Mouse (Mus musculus) thymus, adult 2 months (tissue): ENCODE results near the gene Cyp2d9. TPM values are rescaled to one million over a fixed set of nuclear protein-coding genes. Genes with fewer than 3 reads are reported as not detected.
"Not testable (repeated sequence)": the region's sequence is repeated elsewhere in the genome, so short reads cannot be mapped to it uniquely, and the experiment has no call there.

Source experiments
- DNase-seq: peaks from one replicate; pipeline ENCODE4 v3.0.0; 2021
- H3K27ac ChIP-seq: fragments of 200-500 bp; 2 replicates; pipeline ENCODE4 v1.5.1; 2012; ENCODE audit warnings: low read length, control low read depth; ENCODE audit not compliant: control insufficient read depth, insufficient read depth
- H3K27me3 ChIP-seq: fragments of 200-500 bp; 2 replicates; pipeline ENCODE4 v1.6.1; 2012; ENCODE audit warnings: mild to moderate bottlenecking, low read length, moderate library complexity, mixed read lengths; ENCODE audit not compliant: control insufficient read depth, insufficient read depth
- H3K36me3 ChIP-seq: fragments of 200-500 bp; 2 replicates; pipeline ENCODE4 v1.6.1; 2012; ENCODE audit warnings: mild to moderate bottlenecking, low read length, moderate library complexity; ENCODE audit not compliant: control insufficient read depth, insufficient read depth
- H3K4me1 ChIP-seq: fragments of 200-500 bp; replicated peaks from 2 replicates; pipeline ENCODE4 v1.6.1; 2012; ENCODE audit warnings: low read length; ENCODE audit not compliant: control insufficient read depth, insufficient read depth
- H3K4me3 ChIP-seq: fragments of 200-500 bp; 2 replicates; pipeline ENCODE4 v1.5.1; 2012; ENCODE audit warnings: mild to moderate bottlenecking, low read length, control low read depth, moderate library complexity; ENCODE audit not compliant: control insufficient read depth, insufficient read depth
- CTCF ChIP-seq: fragments of 200-500 bp; IDR thresholded peaks from 2 replicates; pipeline ENCODE4 v1.5.1; 2012; ENCODE audit warnings: mild to moderate bottlenecking, control low read depth, low read length, moderate library complexity, borderline replicate concordance; ENCODE audit not compliant: control insufficient read depth, poor library complexity, insufficient read depth; ENCODE audit errors: extremely low read depth
- POLR2A ChIP-seq: fragments of 200-500 bp; IDR thresholded peaks from 2 replicates; pipeline ENCODE4 v1.6.1; 2012; ENCODE audit warnings: mild to moderate bottlenecking, low read length, control low read depth, moderate library complexity; ENCODE audit not compliant: control insufficient read depth, poor library complexity, insufficient read depth; ENCODE audit errors: extremely low read depth
- WGBS: fragments of 180-500 bp; shearing (Covaris S2); methylation state at CpG from one replicate; pipeline ENCODE4 v1.1.7; 2018; 5-methylcytosine and 5-hydroxymethylcytosine counted together
- polyA plus RNA-seq: library from polyadenylated mRNA; depleted of rRNA; stranded (reverse); fragments of >200 nt; gene quantifications from 2 replicates; pipeline ENCODE4 v1.2.3, GENCODE M21; 2012; rRNA removed

Gene Cyp2d9
- 0.22 and 0.23 TPM in 2 replicates for polyA plus RNA-seq

DNA sequence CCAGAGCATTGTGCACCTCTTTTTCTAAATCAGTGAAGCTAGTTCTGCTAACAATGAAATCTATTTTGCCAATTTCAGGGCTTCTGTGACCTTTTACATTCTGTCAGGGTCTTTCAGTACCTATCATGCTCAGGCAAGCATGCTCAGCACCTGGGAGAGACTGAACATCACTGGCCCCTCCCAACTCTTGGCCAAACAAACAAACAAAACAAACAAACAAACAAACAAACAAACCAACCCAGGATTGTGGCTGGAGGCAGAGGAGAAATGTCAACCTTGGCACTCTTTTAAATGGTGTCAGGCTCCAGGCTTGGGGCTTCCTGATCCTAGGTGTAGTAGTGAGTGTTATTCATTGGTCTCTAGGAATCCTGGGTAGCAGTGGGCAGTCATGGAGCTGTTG, at the start of gene Cyp2d9:
TSS of gene Cyp2d9 (plus strand) at position 301 of the 400 bp plus-strand sequence.
- TF ChIP-seq POLR2A: no peak
- no peak for TF ChIP-seq CTCF
- Histone ChIP-seq H3K4me3 (no peak within 1 kb of the TSS), H3K36me3 (no peaks in the 10 kb centered on the region)

GRCm38 (mm10) chr15:82385729-82386128, 47.5 kb upstream of the Cyp2d9 start:
- Histone ChIP-seq H3K4me1 (no peaks in the 10 kb centered on the region), H3K36me3 (no peaks in the 10 kb centered on the region), H3K4me3 (no peak overlapping the region), H3K27ac (no peak overlapping the region), H3K27me3 (no peaks in the 10 kb centered on the region)
- DNase-seq: no peak
- TF ChIP-seq CTCF (no peak), POLR2A (no peak)
- 96% methylated on average over 2 of the region's 2 CpGs for WGBS

More for the DNA sequence above, at the start of gene Cyp2d9:
- H3K27me3 ChIP-seq: no peaks in the 10 kb centered on the region
- DNase-seq: no peak
- H3K4me1 ChIP-seq: no peaks in the 10 kb centered on the region
- H3K27ac ChIP-seq: no peak within 1 kb of the TSS

DNA sequence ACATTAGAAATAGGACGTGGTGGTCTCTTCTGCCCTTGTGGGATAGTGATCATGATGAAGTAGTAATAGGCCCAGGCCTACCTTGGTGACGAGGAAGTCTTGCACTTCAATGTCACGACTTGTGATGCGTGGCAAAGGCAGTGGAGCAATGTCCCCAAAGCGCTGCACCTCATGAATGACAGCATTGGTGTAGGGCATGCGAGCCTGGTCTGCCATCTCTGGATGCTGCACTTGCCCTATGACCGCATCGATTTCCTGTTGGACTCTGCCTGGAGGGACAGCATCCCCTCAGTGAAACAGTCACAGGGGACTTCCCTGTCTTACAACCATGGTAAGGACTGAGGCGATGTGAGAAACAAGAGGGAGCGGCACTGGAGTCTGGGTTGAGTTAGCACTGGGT, 43.3 kb upstream of the Cyp2d9 start:
- H3K4me1 ChIP-seq, H3K27me3 ChIP-seq, H3K4me3 ChIP-seq, H3K36me3 ChIP-seq, H3K27ac ChIP-seq, DNase-seq: not testable (repeated sequence)
- 95% methylated on average over 10 of the region's 10 CpGs for WGBS

- not testable (repeated sequence) for H3K4me3 ChIP-seq, H3K36me3 ChIP-seq, H3K27me3 ChIP-seq, H3K27ac ChIP-seq, DNase-seq, H3K4me1 ChIP-seq
- 91% methylated on average over 2 of the region's 2 CpGs for WGBS
Measured at GRCm38 (mm10) chr15:82393922-82394321, 39.3 kb upstream of the Cyp2d9 start, which contains the start of gene Cyp2d11. Cyp2d11 (minus strand) TSS chr15:82394022.

DNA sequence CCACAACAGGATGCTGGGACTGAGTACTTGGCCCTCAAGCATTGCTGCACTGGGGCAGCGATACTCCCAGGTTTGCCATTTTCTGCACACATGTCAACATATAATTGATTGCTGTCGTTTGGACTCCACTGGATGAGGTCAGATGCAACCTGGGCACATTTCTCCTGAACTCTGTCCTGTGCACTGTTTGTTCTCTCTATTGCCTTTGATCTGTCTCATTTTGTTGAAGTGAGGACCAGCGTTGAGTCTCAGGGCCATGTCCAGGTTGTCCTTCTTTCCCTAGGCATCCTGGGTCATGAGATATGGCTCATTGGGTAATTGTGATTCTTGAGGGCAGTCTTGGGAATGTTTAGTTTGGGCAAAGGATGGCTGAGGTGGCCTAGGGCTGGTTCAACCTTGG, 37.3 kb upstream of the Cyp2d9 start:
- not testable (repeated sequence) for H3K36me3 ChIP-seq, H3K27ac ChIP-seq, DNase-seq, H3K27me3 ChIP-seq, H3K4me1 ChIP-seq, H3K4me3 ChIP-seq
- 93% methylated on average over 3 of the region's 3 CpGs for WGBS

DNA sequence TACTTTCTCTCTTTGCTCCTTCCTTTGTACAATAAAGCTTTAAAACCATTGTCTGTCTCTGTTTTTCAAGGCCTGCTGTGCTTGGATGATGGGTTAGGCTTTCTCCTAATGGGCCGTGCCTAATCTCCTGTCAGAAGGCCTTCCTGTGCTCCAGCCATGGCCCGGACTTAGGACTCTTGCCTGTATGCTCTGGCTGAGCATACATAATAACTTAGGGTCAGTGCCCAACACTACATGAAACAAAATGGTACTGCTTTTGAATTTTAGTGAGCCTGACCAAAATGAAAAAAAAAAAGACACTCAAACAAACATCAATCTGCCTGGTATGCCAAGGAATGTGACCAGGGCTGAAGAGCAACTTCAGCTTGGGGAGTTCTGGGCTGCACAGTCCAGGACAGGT, 31.7 kb upstream of the Cyp2d9 start:
- Histone ChIP-seq H3K36me3 (no peaks in the 10 kb centered on the region), H3K4me3 (no peak overlapping the region), H3K4me1 (no peaks in the 10 kb centered on the region), H3K27me3 (no peaks in the 10 kb centered on the region), H3K27ac (no peak overlapping the region)
- 84% methylated on average over 2 of the region's 2 CpGs for WGBS
- TF ChIP-seq POLR2A: no peak
- TF ChIP-seq CTCF: no peak
- no peak for DNase-seq

DNA sequence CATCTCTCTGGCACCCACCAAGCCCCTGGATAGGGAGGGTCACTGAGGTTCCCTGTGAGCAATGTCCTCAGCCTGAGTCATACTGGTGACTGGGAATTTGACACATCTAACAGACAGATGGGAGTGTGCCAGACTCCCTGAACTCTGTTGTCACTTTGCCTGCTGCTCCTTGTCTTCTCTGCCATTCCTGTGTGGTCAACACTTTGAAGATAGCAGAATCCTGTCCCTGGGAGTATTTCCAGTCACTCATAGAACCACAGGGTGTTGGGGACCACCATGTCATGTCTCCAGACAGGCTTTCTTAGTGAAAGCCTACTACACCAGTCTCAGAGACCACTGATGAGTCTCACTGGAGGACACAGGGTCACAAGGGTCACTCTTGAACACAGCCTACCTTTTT, 31.1 kb upstream of the Cyp2d9 start:
- no peak for DNase-seq
- Histone ChIP-seq H3K27ac (no peak overlapping the region), H3K4me1 (no peaks in the 10 kb centered on the region), H3K4me3 (no peak overlapping the region), H3K36me3 (no peaks in the 10 kb centered on the region), H3K27me3 (no peaks in the 10 kb centered on the region)
- TF ChIP-seq CTCF (no peak), POLR2A (no peak)
